Mouse (Mus musculus) liver, postnatal 0 days (tissue): ENCODE measurements around the gene Mink1. TPM values are rescaled to one million over a fixed set of nuclear protein-coding genes. Genes with fewer than 3 reads are reported as not detected.
A peak's percentile ranks its signal among the peaks of the same experiment; 100 is the strongest.

Source experiments
- ATAC-seq: fragments of 200-750 bp; cut with Nextera tagmentation; 2 replicates; pipeline ENCODE4 v1.8.0; 2017; ENCODE audit warnings: mild to moderate bottlenecking, moderate library complexity
- DNase-seq: peaks from one replicate; pipeline ENCODE4 v3.0.0-alpha.2; 2016
- H3K27ac ChIP-seq: fragments of 300-500 bp; sonication (generic); 2 replicates; pipeline ENCODE4 v1.5.1; 2014; ENCODE audit warnings: antibody characterized with exemption, moderate library complexity, mild to moderate bottlenecking, low read depth
- H3K27me3 ChIP-seq: fragments of 300-500 bp; sonication (generic); 2 replicates; pipeline ENCODE4 v1.6.1; 2014; ENCODE audit warnings: low read length, control low read depth, mixed read lengths; ENCODE audit not compliant: insufficient read depth
- H3K36me3 ChIP-seq: fragments of 300-500 bp; sonication (generic); replicated peaks from 2 replicates; pipeline ENCODE4 v1.6.1; 2014; ENCODE audit warnings: mild to moderate bottlenecking, control low read depth, low read length, moderate library complexity, mixed read lengths; ENCODE audit not compliant: insufficient read depth
- H3K4me1 ChIP-seq: fragments of 300-500 bp; sonication (generic); 2 replicates; pipeline ENCODE4 v1.6.1; 2014; ENCODE audit warnings: antibody characterized with exemption, mild to moderate bottlenecking, control low read depth; ENCODE audit not compliant: insufficient read depth
- H3K4me2 ChIP-seq: fragments of 300-500 bp; sonication (generic); 2 replicates; pipeline ENCODE4 v1.6.1; 2014; ENCODE audit warnings: low read depth, mild to moderate bottlenecking, low read length, moderate library complexity, mixed read lengths
- H3K4me3 ChIP-seq: fragments of 300-500 bp; sonication (generic); 2 replicates; pipeline ENCODE4 v1.5.1; 2014; ENCODE audit warnings: low read depth, low read length
- H3K9ac ChIP-seq: fragments of 300-500 bp; sonication (generic); replicated peaks from 2 replicates; pipeline ENCODE4 v1.6.1; 2014; ENCODE audit warnings: mild to moderate bottlenecking, moderate library complexity
- H3K9me3 ChIP-seq: fragments of 300-500 bp; sonication (generic); 2 replicates; pipeline ENCODE4 v1.6.1; 2016; ENCODE audit warnings: mild to moderate bottlenecking, control low read depth, low read length, mixed read lengths
- CTCF ChIP-seq: sonication (generic); IDR thresholded peaks from 2 replicates; pipeline ENCODE4 v1.5.1; 2016; ENCODE audit warnings: antibody characterized with exemption, low read depth
- EP300 ChIP-seq: IDR thresholded peaks from 2 replicates; pipeline ENCODE4 v1.6.1; 2016; ENCODE audit warnings: antibody characterized with exemption, low read depth, mild to moderate bottlenecking
- WGBS: fragments of 180-500 bp; shearing (Covaris S2); extraction: QIAGEN DNeasy Blood & Tissue Kit; methylation state at CpG from one replicate; pipeline ENCODE4 v1.1.7; 2014; ENCODE audit not compliant: insufficient replicate concordance; 5-methylcytosine and 5-hydroxymethylcytosine counted together
- polyA plus RNA-seq: library from polyadenylated mRNA; unstranded; fragments of >200 nt; fragmentation: Nextera tagmentation; extraction: Ambion mirVana; gene quantifications from 2 replicates; pipeline ENCODE4 v1.2.1, GENCODE M21; 2015

Mink1 gene
- polyA plus RNA-seq, 1 experiment from 2014 or later: 3.9 TPM

GRCm38 (mm10) chr11:70580921-70581320 lies 18.2 kb downstream of the Mink1 start:
- Histone ChIP-seq H3K27ac (0 out of 2 replicates have a peak overlapping the region, but pooled peaks have one; percentile 17), H3K27me3 (no peaks in the 10 kb centered on the region), H3K4me1 (peaks cover 50% of the 10 kb centered on the region), H3K9me3 (no peaks in the 10 kb centered on the region), H3K36me3 (no peaks in the 10 kb centered on the region), H3K9ac (no peak overlapping the region), H3K4me2 (no peak overlapping the region), H3K4me3 (no peak overlapping the region)
- TF ChIP-seq EP300: no peak
- TF ChIP-seq CTCF: no peak
- DNase-seq (no peak), ATAC-seq (no peak)
- 57% methylated on average over 3 of the region's 3 CpGs for WGBS

- H3K27ac ChIP-seq: no peak overlapping the region
- peaks cover 52% of the 10 kb centered on the region for H3K4me1 ChIP-seq
- no peak overlapping the region for H3K4me2 ChIP-seq
- no peak for DNase-seq
- H3K36me3 ChIP-seq: no peaks in the 10 kb centered on the region
- no peak overlapping the region for H3K4me3 ChIP-seq
- no peak for ATAC-seq
- no peaks in the 10 kb centered on the region for H3K27me3 ChIP-seq
- TF ChIP-seq EP300 (no peak), CTCF (no peak)
- H3K9ac ChIP-seq: no peak overlapping the region
- H3K9me3 ChIP-seq: no peaks in the 10 kb centered on the region
- 66% methylated on average over 3 of the region's 3 CpGs for WGBS
Observed at GRCm38 (mm10) chr11:70582196-70582595, 19.5 kb downstream of the Mink1 start.

GRCm38 (mm10) chr11:70583022-70583714 lies 20.5 kb downstream of the Mink1 start:
- DNase-seq (no peak), ATAC-seq (no peak)
- WGBS: 36% methylated on average over 6 of the region's 6 CpGs
- no peak overlapping the region for H3K4me3 ChIP-seq
- no peak overlapping the region for H3K4me2 ChIP-seq
- no peaks in the 10 kb centered on the region for H3K9me3 ChIP-seq
- TF ChIP-seq EP300 (no peak), CTCF (no peak)
- no peaks in the 10 kb centered on the region for H3K36me3 ChIP-seq
- H3K4me1 ChIP-seq: peaks cover 54% of the 10 kb centered on the region
- no peaks in the 10 kb centered on the region for H3K27me3 ChIP-seq
- no peak overlapping the region for H3K9ac ChIP-seq
- peak overlapping the region; percentile 17; the same call in 1 of the 2 replicates for H3K27ac ChIP-seq

- H3K4me3 ChIP-seq: no peak overlapping the region
- H3K9me3 ChIP-seq: no peaks in the 10 kb centered on the region
- H3K4me1 ChIP-seq: peaks cover 57% of the 10 kb centered on the region
- H3K36me3 ChIP-seq: no peaks in the 10 kb centered on the region
- DNase-seq (no peak), ATAC-seq (no peak)
- no peak overlapping the region for H3K4me2 ChIP-seq
- H3K27me3 ChIP-seq: no peaks in the 10 kb centered on the region
- no peak overlapping the region for H3K9ac ChIP-seq
- H3K27ac ChIP-seq: peak overlapping the region; percentile 17; the same call in 1 of the 2 replicates
- TF ChIP-seq EP300 (no peak), CTCF (0 out of 2 replicates have a peak, but pooled peaks have one; percentile 9)
- WGBS: 80% methylated on average over 7 of the region's 7 CpGs
Observed at GRCm38 (mm10) chr11:70583775-70584174, 21.1 kb downstream of the Mink1 start.

- Histone ChIP-seq H3K9me3 (no peaks in the 10 kb centered on the region), H3K4me2 (no peak overlapping the region), H3K27me3 (no peaks in the 10 kb centered on the region), H3K4me1 (peaks cover 44% of the 10 kb centered on the region), H3K9ac (no peak overlapping the region), H3K27ac (no peak overlapping the region), H3K4me3 (no peak overlapping the region), H3K36me3 (no peaks in the 10 kb centered on the region)
- ATAC-seq (no peak), DNase-seq (peak; percentile 50)
- 51% methylated on average over 7 of the region's 7 CpGs for WGBS
- no peak for TF ChIP-seq EP300
- no peak for TF ChIP-seq CTCF
Observed at GRCm38 (mm10) chr11:70585457-70585856, 22.8 kb downstream of the Mink1 start.

GRCm38 (mm10) chr11:70586261-70586660 lies 23.6 kb downstream of the Mink1 start:
- Histone ChIP-seq H3K4me2 (no peak overlapping the region), H3K27ac (no peak overlapping the region), H3K27me3 (no peaks in the 10 kb centered on the region), H3K4me1 (peaks cover 41% of the 10 kb centered on the region), H3K9me3 (no peaks in the 10 kb centered on the region), H3K4me3 (no peak overlapping the region), H3K36me3 (no peaks in the 10 kb centered on the region), H3K9ac (no peak overlapping the region)
- DNase-seq (no peak), ATAC-seq (no peak)
- no peak for TF ChIP-seq EP300
- TF ChIP-seq CTCF: no peak
- WGBS: 67% methylated on average over 3 of the region's 3 CpGs

GRCm38 (mm10) chr11:70586954-70587353 lies 24.3 kb downstream of the Mink1 start:
- 61% methylated on average over 5 of the region's 5 CpGs for WGBS
- DNase-seq: no peak
- Histone ChIP-seq H3K27ac (no peak overlapping the region), H3K4me3 (no peak overlapping the region), H3K4me1 (peaks cover 44% of the 10 kb centered on the region), H3K27me3 (no peaks in the 10 kb centered on the region), H3K9me3 (no peaks in the 10 kb centered on the region), H3K4me2 (no peak overlapping the region), H3K9ac (no peak overlapping the region), H3K36me3 (no peaks in the 10 kb centered on the region)
- ATAC-seq: no peak
- TF ChIP-seq CTCF: no peak
- no peak for TF ChIP-seq EP300
